Mouse (Mus musculus): ENCODE measurements around the gene Trim5.
"Not testable (repeated sequence)": the region's sequence is repeated elsewhere in the genome, so short reads cannot be mapped to it uniquely, and the experiment has no call there.

Trim5 gene

GRCm38 (mm10) chr7:104287576-104288443, at the start of gene Trim5:
TSS of gene Trim5 (minus strand) at chr7:104288094.
- DNase-seq (ENCODE audit: low read depth, low spot score) = peak; percentile 74

DNA sequence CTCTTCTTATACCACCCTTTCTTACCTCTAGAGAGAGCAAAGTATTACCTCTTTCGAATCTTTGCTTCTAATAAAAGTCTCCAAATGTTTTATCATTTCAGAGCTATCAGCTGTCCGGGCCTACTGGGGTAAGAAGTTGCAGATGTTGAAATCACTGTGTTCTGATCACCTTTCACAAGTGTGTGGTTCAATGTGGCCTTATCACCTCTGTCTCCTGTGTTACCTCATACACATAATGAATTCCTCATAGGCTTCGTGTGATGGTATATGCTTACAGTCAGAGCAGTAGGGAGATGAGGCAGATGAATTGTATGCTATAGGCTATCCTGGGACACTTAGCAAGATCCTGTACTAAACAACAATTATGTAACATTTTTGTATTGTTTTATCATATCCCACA, 47.7 kb upstream of the Trim5 start:
- DNase-seq (ENCODE audit: low read depth, low spot score) = not testable (repeated sequence)

GRCm38 (mm10) chr7:104329171-104329570, 41.3 kb upstream of the Trim5 start, which contains the start of gene Trim34b:
TSS of gene Trim34b (plus strand) at chr7:104329471.
- DNase-seq (ENCODE audit: low read depth, low spot score) = not testable (repeated sequence)

DNA sequence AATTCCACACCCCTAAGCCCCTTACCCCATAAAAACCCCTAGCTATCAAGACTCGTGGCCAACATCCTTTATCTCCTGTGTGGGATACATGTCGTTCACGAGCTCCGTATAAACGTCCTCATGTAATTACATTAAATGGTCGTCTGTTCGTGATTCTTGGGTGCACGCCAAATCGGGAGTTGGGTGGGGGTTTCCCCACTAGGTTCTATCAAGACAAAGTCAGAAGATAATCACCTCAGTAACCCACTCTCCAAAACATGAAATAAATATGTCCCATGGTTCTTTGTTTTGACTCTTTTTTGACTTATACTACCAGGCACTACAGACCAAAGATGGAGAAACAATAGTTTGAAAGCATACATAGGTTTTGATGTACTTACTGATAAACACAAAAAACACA, 34.1 kb upstream of the Trim5 start:
- peak; percentile 12 for DNase-seq (ENCODE audit: low read depth, low spot score)

DNA sequence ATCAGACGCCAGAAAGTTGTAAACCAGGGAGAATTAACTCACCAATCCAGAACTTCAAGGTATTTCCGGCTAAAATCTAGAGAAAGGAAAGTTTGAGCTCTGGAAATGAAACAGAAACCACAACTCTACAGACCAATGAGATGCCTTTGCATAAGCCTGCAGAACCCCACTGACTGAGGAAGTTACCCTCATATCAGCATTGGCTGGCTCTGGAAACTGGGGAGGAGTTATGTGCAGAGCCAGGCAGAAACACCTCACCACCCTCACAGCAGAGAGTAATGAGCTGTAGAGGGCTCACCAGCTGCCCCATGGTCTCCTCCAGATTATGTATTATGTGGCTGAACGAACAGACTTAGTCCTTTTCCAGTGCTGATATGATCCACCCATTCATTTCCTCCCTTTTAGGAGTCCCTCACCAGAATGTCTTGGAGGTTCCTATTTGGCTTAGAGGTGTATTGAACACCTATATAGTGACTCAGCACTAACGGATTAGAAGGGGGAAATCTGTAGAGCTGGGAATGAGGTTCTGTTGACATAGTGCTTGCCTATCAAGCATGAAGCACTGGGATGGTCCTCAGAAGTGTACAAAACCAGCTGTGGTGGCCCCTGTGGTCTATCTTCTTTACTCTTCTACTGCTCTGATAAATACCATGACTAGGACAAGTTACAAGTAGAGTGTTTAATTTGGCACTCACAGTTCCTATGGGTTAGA, 27.6 kb upstream of the Trim5 start, which contains the start of gene Trim12a:
Gene Trim12a, minus strand, starts transcription at position 98 of the 712 bp plus-strand sequence.
- DNase-seq (ENCODE audit: low read depth, low spot score) = peak; percentile 21

- DNase-seq (ENCODE audit: low read depth, low spot score) = peak; percentile 81
Observed at GRCm38 (mm10) chr7:104314796-104315353, 27.0 kb upstream of the Trim5 start.

DNA sequence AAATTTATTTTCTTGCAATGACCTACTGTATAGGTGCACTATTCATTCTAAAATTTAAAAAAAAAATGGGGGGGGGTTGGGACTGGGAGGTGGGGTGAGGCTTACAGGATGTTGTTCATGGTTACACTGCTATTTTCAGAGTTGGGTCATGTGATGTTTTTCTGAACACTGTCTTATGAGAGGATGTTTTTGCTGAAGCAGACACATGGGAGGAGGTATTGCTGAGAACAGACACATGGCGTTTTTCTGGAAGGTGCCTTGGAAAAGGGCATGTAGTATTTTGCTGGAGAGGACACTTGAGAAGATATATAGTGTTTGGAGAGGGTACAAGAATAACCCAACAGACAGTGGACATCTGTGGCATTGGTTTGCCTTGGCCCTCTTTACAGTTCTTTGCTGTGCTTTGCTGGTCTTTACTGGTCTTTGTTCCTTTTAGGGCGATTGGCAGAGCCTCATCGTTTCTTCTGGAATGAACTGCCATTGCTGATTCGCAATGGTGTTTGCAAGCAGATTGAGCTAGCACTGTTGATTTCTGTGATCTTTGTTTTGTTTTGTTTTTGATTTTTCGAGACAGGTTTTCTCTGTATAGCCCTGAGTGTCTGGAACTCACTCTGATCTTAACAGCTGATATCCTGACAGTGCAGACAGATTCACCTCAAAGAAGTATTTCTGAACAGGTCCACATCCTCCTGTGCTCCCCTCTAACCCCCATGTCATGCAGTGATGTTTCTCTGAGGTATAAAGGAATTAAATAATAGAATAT, 3.9 kb upstream of the Trim5 start:
- DNase-seq (ENCODE audit: low read depth, low spot score) = peak; percentile 84

DNA sequence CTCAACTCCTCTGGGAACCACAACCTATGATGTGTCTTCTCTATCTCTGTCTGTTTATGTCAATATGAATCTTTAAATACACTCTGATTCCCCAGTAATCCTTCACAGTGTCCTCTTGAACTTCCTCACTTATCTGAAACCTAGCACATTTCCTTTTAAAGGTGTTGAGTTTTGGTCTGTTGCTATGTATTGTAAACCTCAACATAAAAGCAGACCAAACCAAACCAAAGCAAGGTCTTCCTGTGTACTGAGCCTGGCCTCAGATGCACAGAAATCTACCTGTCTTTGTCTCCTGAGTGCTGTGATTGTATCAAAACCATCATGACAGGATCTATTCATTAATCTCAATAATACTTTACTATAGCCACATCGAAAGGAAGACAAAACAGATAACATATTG, 2.7 kb upstream of the Trim5 start:
- peak; percentile 80 for DNase-seq (ENCODE audit: low read depth, low spot score)

DNA sequence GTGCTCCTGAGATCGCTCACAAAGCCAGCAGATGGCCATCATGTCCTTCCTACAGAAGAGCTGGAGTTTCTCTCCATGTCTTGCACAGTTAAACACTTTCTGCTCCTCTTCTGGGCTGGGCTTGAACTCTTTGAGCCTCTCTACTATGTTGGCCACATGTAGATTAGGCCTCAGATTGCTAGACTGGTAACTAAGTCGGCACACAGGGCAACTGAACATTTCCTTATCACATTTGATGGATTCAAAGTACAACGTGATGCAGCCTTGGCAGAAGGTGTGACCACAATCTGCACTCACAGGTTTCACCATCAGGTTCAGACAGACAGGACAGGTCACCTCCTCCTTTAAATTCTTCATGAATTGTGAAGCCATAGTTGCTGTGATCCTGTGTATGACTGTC, 8.5 kb downstream of the Trim5 start:
- not testable (repeated sequence) for DNase-seq (ENCODE audit: low read depth, low spot score)

- DNase-seq (ENCODE audit: low read depth, low spot score) = not testable (repeated sequence)
Observed at GRCm38 (mm10) chr7:104265335-104265734, 22.6 kb downstream of the Trim5 start.

DNA sequence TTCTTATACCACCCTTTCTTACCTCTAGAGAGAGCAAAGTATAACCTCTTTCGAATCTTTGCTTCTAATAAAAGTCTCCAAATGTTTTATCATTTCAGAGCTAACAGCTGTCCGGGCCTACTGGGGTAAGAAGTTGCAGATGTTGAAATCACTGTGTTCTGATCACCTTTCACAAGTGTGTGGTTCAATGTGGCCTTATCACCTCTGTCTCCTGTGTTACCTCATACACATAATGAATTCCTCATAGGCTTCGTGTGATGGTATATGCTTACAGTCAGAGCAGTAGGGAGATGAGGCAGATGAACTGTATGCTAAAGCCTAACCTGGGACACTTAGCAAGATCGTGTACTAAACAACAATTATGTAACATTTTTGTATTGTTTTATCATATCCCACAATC, 27.5 kb downstream of the Trim5 start:
- DNase-seq (ENCODE audit: low read depth, low spot score) = not testable (repeated sequence)

GRCm38 (mm10) chr7:104244287-104245181, 43.4 kb downstream of the Trim5 start, which contains the start of gene Trim34a:
TSS of gene Trim34a (plus strand) at chr7:104244457.
- peak; percentile 91 for DNase-seq (ENCODE audit: low read depth, low spot score)

GRCm38 (mm10) chr7:104243616-104244015, 44.3 kb downstream of the Trim5 start:
- no peak for DNase-seq (ENCODE audit: low read depth, low spot score)

- DNase-seq (ENCODE audit: low read depth, low spot score) = no peak
Observed at GRCm38 (mm10) chr7:104240857-104241256, 47.0 kb downstream of the Trim5 start.

DNA sequence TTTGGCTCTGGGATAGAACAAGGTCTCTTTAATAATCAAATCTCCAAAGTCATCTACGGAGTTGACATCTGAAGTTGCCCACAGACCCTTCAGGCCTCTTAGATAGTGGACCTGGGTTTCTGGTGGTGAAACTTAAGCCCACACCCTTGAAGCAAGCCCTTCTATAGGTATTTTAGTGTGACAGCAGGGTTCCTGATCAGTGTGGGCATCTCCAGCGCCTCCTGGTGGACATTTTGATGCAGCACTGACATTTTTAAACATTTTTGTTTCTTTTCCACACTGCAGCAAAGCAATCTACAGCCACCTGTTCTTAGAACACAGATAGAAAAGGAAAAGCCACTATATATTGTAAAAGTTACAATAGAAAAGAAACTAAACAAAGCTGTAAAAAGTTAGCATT, 56.7 kb downstream of the Trim5 start:
- peak; percentile 47 for DNase-seq (ENCODE audit: low read depth, low spot score)

GRCm38 (mm10) chr7:104218701-104219569, 69.0 kb downstream of the Trim5 start, which contains the start of gene Trim6:
TSS of gene Trim6 (plus strand) at chr7:104218793.
- no peak for DNase-seq (ENCODE audit: low read depth, low spot score)

DNA sequence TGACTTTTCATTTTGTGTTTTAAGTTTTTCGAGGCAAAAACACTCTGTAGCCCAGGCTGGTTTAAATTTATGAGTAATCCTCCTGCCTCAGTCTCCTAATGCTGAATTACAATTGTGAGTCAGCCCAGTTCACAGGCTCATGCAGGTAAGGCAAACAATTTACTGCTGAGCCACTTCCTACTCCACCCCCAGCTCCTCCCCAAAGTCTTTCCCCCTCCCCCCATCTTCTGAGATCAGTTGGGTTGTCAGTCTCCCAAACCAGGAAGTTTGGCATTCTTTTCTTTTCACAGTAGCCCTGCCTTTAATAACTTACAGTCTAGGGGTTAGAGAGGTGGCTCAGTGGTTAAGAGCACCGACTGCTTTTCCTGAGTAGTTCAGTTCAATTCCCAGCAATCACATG, 70.0 kb downstream of the Trim5 start:
- peak; percentile 19 for DNase-seq (ENCODE audit: low read depth, low spot score)

GRCm38 (mm10) chr7:104216011-104216535, 71.8 kb downstream of the Trim5 start:
- no peak for DNase-seq (ENCODE audit: low read depth, low spot score)

Data from CD4-positive helper T cell, adult 2 months (primary cell).